Mouse (Mus musculus) heart, postnatal 0 days (tissue): Measurements from ENCODE around the gene Mrgpra2a.

Experiments used
- CTCF ChIP-seq: IDR thresholded peaks from 2 replicates; pipeline ENCODE4 v1.5.1; 2016; ENCODE audit warnings: antibody characterized with exemption, control low read depth, low read depth
- EP300 ChIP-seq: IDR thresholded peaks from 2 replicates; pipeline ENCODE4 v1.6.1; 2016; ENCODE audit warnings: antibody characterized with exemption, low read depth

- TF ChIP-seq CTCF: no peak
- TF ChIP-seq EP300: no peak
Measured at GRCm38 (mm10) chr7:47409545-47409944, 42.4 kb downstream of the Mrgpra2a start.
